Mouse (Mus musculus) ES-Bruce4 (cell line): Measurements from ENCODE around the gene Eif4ebp2.

Source experiments
- CTCF ChIP-seq: IDR thresholded peaks from one replicate; pipeline ENCODE4 v1.8.1; 2011; ENCODE audit warnings: low read depth, low read length
- EP300 ChIP-seq: IDR thresholded peaks from 2 replicates; pipeline ENCODE4 v1.6.1; 2011; ENCODE audit warnings: low read depth, low read length; ENCODE audit not compliant: insufficient read depth
- POLR2A ChIP-seq: IDR thresholded peaks from one replicate; pipeline ENCODE4 v1.8.1; 2011; ENCODE audit warnings: low read length; ENCODE audit not compliant: insufficient read depth

- TF ChIP-seq POLR2A (no peak), CTCF (no peak), EP300 (no peak)
Measured at GRCm38 (mm10) chr10:61392584-61392983, 59.9 kb downstream of the Eif4ebp2 start.
